Mouse (Mus musculus) T-helper 2 cell (primary cell): ENCODE measurements at regions not wholly inside any gene's neighbourhood (a gene's known extent, or its start where the extent isn't known, plus 50 kb on each side); places are given as distances from the start of the nearest gene placed in this dataset.

ENCODE experiments used
- in situ Hi-C: fragments of 300-600 bp; cut with MboI, MseI; formaldehyde crosslinking; loops from one replicate; pipeline ENCODE4 v1.15.1; 2025; ENCODE audit warnings: high pct_unique_total_duplicates

DNA sequence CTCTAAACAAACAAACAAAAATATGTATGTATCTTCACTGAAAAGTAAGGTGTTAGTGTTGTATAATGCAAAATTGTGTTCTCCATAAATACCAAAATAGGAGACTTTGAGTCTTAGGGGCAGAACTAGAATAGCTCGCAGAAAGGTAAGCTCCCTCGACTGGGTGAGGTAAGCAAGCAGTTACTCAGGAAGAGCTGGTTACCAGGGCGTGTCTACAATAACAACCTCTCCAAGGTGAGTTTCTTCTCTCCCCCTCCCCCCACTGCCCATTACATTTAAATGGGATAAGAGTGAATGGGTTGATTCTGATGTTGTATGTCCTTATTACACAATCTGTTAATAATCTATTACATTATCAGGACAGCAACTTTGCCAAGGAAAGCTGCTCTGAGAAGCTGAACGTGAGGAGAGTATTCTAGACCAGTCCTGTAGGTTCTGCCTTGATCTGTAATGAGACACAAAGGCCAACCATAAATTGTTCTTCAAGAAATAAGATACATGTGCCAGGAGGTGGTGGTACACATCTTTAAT, 125.2 kb upstream of the Zfand5 start:
- in situ Hi-C loops: no loop called here

DNA sequence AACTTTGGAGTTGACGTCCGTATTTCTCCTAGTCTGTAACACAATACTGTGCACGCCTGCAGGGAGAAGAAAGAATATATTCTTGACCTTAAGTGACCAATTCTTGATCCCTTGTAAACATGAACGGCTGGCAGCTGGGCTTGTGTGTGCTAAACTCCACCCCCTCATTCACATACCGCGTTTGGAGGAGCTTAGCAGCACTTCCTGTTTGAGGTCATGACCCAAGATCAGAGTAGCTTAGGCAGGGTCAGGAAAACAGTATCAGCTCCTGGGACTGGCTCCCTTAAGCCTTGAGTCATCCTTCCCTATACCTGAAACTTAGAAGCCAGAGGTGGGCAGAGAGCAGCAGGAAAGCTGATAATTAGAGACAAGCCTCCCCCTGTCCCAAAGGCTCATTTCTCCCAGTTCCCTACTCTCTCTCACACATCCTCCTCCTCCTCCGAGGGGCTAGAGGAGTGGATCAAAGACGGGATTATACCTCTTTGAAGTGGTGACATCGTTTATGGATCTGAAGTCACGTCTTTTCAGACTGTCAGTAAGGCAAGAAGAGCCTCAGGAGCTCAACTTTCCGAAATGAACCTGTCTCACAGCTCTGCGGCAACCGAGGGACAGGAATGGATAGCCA, 127.3 kb upstream of the Zfand5 start:
- in situ Hi-C loops: no loop called here

DNA sequence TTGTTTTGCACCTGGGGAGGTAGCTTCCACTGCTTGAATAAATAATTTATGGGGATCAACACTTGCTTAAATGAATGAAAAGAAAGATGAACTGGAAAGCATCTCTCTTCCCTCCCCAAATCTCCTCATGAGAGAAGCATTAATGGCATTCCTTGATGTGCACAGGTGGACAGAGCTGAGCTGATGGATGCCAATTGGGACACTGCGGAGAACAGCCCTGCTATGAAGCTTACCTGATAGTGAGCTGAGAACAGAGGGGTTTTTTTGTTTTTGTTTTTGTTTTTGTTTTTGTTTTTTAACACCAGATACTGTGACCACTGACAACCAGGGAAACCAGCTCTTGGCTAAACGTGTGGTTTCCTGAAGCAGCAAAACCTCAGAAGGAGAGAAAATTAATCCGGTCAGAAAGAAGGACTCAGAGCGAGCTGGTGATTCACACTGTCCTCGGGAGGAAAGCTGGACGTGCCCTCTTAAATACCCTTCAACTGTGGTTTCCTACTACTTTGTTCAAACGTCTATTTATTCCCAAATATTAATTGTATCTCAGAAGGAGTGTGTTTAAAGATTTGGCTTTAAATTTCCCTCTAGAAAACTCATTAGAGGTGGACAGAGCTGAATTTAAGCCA, 128.0 kb upstream of the Zfand5 start:
- in situ Hi-C loops: no loop called here

DNA sequence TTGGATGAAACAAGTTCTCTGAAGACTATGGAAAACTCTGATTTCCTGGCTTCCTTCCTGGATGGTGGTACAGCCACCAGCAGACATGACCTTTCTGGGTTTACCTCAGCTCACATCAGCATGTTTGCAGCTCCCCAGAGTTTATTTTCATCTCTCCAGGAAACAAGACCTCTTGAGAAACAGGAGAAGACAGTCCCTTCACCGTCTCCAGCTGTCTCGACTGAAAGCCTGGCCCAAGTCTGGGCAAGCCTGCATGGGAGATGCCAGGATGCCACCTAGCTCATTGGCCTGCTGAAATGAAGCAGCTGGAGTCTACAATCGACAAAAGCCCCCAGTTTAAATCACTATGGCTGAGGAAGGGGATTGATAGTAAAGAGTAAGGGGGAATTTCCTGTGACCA, 131.6 kb upstream of the Zfand5 start:
- in situ Hi-C loops: no loop called here

DNA sequence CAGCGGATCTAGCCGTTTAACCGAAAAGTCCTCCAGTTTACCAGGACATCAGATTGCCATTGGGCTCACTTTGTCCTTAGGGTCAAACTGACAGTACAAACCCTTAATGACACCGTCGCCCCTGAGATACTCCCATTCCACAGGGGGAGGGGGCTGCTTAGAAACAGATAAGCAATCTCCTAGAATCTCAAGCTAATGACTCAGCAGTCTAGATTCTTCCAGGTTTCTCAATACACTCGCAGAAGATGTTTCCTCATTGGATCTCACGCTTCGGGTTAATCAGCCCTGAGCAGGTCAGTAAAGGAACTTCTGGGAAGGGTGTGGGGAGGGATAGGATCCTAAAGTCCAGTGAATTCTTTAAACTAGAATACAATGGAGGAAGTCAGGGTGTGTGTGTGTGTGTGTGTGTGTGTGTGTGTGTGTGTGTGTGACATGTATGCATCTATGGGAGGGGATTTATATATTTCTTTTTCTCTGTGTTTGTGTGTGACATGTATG, 133.0 kb upstream of the Zfand5 start:
- in situ Hi-C loops: no loop called here

DNA sequence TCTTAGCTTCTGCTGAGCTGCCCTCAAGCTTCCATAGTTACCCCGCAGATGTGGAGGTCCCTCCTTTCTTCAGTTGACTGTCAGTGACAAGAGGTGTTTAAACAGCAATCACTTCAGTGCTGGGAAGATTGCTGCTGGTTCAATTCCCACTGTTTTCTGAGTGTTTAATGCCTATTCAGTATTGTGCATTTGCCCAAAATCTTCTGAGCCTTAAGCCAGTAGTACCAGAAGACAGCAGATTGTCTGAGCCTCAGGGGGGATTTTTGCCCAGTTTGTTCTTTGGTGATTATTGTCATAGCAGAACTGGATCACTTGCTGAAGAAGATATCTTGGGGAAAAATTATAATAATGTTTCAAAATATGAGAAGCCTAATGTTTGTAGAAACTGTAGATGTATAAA, 135.3 kb upstream of the Zfand5 start:
- in situ Hi-C loops: no loop called here

DNA sequence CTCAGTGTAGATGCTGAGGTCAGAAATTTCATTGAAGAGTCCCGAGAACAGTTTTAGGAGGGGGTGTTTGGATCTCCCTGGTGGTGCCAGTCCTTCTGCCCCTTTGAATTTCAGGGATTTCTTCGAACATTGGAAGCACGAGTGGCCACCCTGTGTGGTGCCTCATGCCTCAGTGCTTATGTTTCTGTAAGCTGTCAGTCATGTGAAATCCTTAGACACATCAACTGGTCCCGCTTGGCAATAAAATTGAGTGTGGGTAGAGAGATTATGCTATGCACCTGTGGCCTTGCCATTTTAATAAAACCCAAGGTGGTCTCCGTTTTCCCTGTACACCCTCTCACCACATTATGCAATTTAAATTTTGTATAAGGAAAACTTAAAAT, 136.1 kb upstream of the Zfand5 start:
- in situ Hi-C loops: no loop called here

DNA sequence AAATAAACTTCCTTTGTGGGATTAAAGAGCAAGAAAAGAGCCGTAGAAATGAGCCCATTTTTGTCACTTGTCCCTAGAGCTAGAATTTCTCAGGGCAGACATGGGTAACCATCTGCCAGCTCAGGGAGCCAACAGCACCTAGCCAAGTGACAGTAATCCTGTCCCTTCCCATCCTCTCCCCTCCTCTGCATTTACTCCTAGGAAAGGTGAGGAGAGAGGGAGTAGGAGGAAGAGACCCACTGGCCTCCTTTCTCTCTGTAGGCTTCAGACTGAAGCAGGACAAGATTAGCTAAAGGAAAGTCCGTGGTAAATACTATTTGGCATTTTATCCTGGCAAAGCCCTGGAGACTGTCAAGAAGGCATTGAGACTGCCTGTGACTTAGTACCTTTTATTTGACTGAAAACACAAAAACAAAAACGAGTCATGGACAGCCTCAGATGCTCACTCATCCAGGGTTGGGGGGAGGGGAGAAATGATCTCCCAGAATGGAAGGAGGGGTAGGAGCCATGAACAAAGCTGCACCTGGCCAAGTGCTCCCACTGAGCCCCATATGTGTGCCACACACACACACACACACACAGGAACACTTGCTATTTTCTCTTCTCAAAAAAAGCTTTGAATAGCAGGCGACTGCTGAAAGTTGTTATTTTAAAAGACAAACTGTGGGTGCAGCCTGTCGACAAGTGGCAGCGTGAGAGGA, 136.6 kb upstream of the Zfand5 start:
- in situ Hi-C loops: no loop called here

DNA sequence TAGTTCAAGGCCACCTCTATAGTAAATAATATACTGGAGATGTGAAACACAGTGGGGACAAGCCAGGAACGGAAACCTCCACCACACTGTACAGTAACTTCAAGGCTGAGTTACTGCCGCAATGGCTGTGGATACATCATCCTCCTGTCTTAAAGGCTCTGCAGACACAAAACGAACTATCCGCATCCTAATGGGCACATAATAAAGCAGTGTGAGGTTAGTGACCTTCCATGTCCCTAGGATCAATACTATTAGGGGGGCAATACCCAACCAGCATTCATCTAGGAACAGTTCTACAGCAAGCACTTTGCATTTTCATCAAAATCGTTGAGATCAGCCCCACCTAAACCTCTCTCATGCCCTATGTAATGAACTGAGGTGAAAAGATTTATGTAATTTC, 142.4 kb upstream of the Zfand5 start:
- in situ Hi-C loops: no loop called here

DNA sequence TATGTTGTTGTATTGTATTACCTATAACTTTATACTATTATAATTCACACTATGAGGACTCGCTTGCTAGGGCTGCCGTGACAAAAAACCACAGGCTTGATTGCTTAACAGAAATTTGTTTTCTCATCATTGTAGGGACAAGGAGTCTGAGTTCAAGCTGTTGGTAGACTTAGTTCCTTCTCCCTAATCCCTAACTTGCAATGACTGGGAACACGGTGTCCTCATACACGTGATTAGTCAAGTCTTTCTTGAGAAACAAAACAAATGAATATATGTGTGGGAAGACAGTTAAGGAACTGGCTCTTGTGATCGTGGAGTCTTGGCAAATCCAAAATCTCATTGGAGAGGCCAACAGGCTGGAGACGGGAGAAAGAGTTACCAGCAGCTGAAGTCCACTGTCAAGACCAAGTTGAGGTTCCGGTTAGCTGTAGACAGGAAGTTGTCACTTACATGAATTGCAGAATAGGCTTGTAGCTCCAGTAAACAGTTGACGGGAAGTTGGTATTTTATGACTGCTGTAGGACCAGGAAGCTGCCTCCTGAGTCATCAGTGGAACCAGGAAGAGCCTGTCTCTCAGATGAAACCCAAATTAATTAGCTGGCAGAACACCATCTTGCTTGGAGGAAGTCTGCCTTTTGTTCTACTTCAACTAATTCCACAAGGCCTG, 144.9 kb upstream of the Zfand5 start:
- in situ Hi-C loops: no loop called here

DNA sequence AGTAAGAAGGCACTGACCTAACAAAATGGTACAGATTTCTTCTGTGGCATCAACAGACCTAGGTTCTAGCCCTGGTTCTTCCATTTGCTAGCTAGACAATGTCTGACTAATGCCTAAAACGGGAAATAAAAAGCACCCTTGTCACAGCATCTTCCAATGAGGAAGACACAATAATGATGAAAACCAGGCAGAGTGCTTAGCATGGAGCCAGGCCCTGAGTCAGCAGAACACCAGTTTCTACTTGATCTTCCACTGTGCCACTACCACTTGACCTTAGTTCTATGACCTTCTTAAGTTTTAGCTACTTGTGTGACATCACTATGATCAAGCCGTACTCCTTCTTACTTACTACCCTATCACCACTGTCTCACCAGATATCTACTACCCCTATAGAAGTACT, 145.4 kb upstream of the Zfand5 start:
- in situ Hi-C loops: no loop called here

DNA sequence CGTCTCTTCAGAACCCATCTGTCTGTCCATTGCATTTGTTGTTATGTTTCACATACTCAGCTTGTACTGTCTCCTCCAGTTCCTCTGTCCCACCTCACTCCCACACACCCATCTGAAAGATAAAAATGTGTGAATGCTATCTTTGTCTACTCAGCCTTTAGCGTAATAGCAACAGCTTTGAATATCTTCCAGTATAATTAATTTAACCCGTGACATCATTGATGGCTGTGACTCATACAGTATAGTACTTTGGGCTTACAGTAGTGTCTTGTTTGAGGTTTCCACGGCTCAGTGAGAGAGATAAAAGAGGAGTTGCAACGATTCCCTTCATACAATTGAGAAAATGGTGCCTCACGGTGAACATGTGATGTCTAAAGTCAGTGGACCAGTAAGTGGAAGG, 152.6 kb upstream of the Zfand5 start:
- in situ Hi-C loops: no loop called here

DNA sequence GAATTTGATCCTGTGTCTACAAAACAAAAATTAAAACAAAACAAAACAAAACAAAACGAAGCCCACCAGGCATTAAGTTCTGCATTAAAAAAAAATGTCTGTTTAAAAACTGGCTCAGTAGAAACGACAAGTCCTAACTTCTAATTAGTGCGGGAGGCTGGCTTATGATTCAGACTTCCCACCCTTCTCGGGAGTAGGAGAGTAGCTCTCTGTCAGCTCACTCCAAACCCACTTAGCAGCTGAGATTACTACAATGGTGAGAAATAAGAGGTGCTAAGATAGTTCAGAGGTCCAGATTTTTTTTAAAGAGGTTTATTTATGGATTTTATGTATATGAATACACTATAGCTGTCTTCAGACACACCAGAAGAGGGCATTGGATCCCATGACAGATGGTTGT, 153.3 kb upstream of the Zfand5 start:
- in situ Hi-C loops: no loop called here

DNA sequence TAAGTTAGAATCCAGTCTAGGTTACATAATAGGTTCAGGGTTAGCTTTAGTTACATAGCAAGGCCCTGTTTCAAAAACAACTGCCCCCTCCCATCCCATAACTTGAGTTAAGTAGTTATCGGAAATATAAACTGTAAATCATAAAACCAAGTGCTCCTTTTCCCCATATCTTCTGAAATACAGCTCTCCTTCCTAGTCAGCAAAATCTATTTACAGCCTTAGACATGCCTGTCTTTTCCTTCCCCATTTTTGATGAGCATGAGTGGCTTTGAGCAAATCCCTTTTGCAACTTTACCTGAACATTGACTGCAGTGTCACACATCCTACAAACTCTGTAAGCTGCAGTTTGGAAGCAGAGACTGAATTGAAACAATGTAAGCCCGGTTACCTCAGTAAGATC, 156.4 kb upstream of the Zfand5 start:
- in situ Hi-C loops: no loop called here

DNA sequence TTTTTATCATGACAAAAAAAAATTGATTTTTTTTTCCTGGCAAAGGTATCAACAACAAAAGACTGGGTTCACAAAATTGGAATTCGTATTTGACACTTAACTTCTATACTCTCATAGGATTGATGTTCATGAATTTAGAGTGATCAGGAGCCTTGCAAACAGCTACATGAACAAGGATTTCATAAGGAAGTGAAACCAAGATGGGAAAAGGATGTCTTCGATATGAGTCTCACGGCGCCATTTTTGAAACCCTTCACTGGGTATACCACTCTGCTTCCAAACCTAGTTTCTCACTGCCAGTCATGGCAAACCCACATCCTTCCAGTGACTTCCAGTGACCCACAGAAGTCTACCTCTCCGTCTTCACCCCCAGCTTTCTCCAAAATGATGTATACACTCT, 157.8 kb upstream of the Tmc1 start:
- in situ Hi-C loops: no loop called here

DNA sequence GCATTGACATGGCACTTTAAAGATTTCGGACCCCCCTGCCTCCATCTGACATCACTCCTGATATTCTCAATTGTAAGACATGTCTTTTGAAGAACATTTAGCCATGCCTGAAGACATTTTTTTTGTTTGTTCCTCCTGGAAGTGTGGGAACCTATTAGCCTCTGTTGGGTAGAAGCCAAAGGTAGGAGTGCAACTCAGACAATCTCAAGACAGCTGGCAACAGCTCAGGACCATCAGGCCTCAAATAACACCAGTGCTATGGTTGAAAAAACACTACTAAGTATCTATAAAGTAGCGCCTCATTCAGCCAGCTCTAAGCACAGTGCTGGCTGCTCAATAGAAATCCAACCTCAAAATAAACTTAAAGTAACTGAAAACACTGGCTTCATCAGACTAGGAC, 154.3 kb upstream of the Tmc1 start:
- in situ Hi-C loops: no loop called here

DNA sequence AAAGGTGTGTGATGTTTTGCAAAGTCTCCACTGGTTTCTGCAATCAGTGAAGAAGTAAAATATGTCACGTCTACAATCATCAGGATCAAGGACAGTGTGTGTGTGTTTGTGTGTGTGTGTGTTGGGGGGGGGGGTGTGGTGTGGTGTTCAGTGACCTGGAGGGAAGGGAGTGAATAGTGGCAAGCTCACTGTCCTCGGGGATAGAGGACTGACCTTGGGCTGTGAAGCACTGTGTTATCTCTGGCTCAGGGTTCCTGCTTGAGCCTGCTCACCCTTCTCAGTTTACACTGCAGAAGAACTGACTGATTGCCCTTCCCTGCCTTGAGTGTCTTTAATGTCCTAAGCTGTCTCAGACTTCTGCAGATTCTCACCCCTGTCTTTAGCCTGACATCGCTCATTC, 153.7 kb upstream of the Tmc1 start:
- in situ Hi-C loops: no loop called here

DNA sequence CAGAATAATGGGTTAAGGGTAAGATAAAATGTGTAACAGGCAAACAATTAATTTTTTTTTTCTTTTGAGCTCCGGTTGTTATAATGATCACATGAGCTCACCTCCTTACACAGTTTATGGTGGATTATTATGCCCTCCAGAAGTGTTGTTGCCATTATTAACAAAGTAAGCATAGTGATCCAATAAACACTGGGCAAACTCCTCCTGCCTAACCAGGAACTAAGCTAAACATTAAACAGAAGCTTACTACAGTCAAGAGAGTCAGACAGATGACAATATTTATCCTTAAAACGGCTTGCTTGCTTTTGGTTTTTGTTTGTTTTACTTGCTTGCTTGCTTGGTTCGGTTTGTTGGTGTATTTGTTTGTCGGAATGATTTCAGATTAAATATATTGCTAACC, 153.3 kb upstream of the Tmc1 start:
- in situ Hi-C loops: no loop called here

DNA sequence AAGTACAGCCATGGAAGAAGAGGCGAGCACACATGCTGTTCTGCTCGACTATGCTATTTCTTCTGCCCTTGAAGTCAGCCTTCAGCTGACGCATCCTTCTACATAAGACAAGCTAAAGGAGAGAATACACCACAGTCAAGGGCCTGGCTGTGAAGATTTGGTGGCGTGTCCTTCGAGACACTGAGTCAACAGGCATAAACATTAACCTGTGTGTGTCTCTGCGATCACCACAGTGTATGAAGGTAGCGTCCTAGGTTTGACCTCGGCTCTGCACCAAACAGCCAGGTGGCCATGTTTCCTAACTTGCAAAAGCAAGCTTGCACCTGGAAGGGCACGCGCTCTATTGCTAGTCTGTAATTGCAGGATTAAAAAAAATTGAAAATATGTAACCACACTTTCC, 152.8 kb upstream of the Tmc1 start:
- in situ Hi-C loops: no loop called here

DNA sequence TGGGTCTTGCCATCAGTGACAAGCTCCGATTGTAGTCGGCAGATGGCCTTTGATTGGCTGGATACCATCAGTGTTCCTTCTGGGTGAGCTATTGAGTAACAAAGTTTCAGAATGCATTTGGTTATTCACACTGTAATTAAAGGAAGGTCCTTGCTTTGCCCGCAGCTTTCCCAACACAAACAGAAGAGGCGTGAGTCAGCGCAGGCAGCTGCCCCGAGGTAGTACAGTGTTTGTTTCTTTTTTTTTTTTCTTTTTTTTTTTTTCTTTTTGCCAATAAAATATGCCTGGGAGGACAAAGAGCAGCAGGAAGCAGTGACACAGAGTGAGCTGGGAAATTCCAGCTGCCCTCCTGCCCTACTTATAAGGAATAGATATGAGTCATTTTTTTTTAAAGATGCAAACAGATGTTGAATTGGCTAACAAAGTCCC, 152.3 kb upstream of the Tmc1 start:
- in situ Hi-C loops: no loop called here

DNA sequence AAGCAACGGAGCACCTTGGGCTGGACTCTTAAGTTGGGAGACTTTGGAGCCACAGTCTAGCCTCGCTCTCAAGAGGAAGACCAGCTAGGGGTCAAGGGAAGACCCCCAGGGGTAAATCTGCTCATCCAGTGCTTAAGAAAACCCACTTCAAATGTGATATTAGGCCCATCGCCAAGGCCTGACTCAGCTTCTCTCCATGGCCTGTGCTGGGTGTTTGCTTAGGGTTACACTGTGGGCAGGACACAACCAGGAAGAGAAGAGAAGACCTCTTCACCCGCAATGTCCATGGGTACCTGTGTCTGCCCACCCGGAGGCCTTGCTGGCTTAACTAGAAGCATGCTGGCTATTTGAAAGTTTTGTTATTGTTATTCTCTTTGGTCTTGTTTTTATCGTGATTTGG, 151.0 kb upstream of the Tmc1 start:
- in situ Hi-C loops: no loop called here

DNA sequence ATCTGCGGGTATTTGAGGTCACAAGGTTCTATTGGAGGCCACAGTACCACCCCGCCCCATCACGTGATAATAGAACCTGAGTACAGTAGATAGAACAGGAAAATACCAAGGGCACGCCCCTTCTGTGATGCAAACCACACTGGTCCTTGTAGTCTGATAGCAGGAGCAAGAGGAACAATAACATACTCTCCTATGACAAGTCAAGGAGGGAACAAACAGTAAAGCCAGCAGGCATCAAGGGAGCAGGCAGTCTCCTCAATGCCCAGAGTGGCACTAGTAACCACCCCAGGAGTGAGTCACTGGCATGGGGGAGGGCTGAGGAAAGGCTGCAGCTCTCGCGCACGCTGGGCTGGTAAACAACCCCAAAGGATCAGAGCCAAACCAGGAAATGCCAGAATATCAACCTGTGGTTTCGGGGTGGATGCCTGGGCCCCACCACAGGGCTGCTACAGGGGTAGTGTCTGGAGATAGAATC, 150.5 kb upstream of the Tmc1 start:
- in situ Hi-C loops: no loop called here
